Mouse (Mus musculus): ENCODE measurements around the gene Speer1. TPM values are rescaled to one million over a fixed set of nuclear protein-coding genes. Genes with fewer than 3 reads are reported as not detected.

Speer1 gene
- not detected for total RNA-seq (2023)

GRCm38 (mm10) chr5:11341216-11341615, at the start of gene Speer1:
Gene Speer1 (plus strand): TSS chr5:11341516.

Other genes with a start within 250 kb of the Speer1 start
- not detected for gene Gm8879, start 213.9 kb upstream of the Speer1 start, total RNA-seq (2023)
- gene Gm5861, start 158.4 kb upstream of the Speer1 start, total RNA-seq (2023) = not detected
- gene Gm8890, start 85.5 kb upstream of the Speer1 start, total RNA-seq (2023) = not detected
- gene Gm8897, start 74.9 kb downstream of the Speer1 start, total RNA-seq (2023) = not detected
- not detected for gene Gm8906, start 161.2 kb downstream of the Speer1 start, total RNA-seq (2023)